Mouse (Mus musculus): ENCODE measurements around the gene Sptbn4. TPM values are rescaled to one million over a fixed set of nuclear protein-coding genes. Genes with fewer than 3 reads are reported as not detected.
A peak's percentile ranks its signal among the peaks of the same experiment; 100 is the strongest.

Sptbn4 gene
- polyA plus RNA-seq, 1 experiment = 0.09 TPM

DNA sequence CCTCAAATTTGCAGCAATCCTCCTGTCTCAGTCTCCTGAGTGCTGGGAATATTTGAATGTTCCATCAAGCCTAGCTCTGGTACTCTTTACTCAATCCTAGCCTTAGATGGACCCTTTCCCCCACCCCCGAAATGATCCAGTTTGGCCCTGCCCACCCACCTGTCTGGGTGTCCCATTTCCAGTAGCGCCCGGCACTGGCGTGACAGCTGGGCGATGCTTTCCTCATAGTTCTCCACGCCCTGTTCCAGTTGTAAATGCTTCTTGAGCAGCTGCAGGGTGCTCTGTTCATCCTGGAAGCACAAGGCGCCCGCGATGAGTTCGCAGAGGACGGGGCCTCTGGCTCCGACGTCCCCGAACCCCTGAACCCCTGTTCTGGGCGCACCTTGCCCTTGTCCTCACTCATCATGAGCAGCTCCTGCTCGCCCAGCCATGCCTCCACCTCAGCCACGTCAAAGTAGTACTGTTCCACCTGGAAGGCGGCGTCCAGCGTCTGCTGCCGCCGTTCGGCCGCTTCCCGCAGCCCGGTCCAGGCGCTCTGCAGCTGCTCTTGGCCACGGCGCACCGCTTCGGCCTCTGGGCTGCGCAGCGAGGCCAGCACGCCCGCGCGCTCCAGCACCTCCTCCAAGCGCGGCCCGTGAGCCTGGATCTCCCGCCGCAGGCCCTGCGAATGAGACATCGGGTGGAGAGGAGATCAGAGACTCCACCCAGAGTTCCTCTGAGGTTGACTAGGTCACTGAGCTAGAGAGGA, 75.6 kb downstream of the Sptbn4 start:
- DNase-seq = no peak
- no peak for TF ChIP-seq CTCF (conservative IDR thresholded peaks at IDR 0.05; ENCODE audit: insufficient read depth, insufficient read length, low read depth, low read length)
- no peak for TF ChIP-seq POLR2A (IDR thresholded peaks at IDR 0.05; ENCODE audit: low read depth, low read length)
- Histone ChIP-seq H3K36me3 (ENCODE audit: control insufficient read depth, insufficient read depth, low read length) (no peaks in the 10 kb centered on the region), H3K4me3 (ENCODE audit: insufficient read depth, low read depth, low read length) (no peak overlapping the region), H3K27ac (ENCODE audit: insufficient read depth, low read depth, low read length) (no peak overlapping the region), H3K4me1 (ENCODE audit: control insufficient read depth, insufficient read depth, low read length) (no peaks in the 10 kb centered on the region), H3K27me3 (replicated peaks; ENCODE audit: control insufficient read depth, insufficient read depth, low read length) (no peaks in the 10 kb centered on the region)
- WGBS = 6% methylated on average over 44 of the region's 44 CpGs

DNA sequence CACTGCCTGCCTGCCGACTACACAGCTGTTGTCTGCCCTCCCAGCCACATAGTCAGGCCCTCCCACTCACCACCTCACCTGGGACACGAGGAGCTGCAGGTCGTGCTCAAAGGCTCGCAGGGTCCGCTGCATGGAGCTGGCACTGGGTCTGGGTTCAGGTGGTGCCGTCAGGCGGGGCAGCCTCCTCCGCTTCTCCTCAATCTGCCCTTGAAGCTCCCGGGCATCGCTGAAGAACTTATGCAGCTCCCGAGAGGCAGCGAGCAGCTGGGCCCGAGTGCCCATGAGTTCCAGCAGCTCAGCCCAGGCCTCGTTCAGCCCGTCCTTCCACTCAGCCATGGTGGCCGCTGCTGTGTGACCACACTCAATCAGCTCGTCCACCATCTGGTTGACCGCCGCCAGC, 78.4 kb downstream of the Sptbn4 start:
- DNase-seq = no peak
- Histone ChIP-seq H3K4me1 (ENCODE audit: control insufficient read depth, insufficient read depth, low read length) (no peaks in the 10 kb centered on the region), H3K36me3 (ENCODE audit: control insufficient read depth, insufficient read depth, low read length) (no peaks in the 10 kb centered on the region), H3K27ac (ENCODE audit: insufficient read depth, low read depth, low read length) (no peak overlapping the region), H3K27me3 (replicated peaks; ENCODE audit: control insufficient read depth, insufficient read depth, low read length) (no peaks in the 10 kb centered on the region; the same call in 1 of the 2 replicates), H3K4me3 (ENCODE audit: insufficient read depth, low read depth, low read length) (no peak overlapping the region)
- TF ChIP-seq POLR2A (IDR thresholded peaks at IDR 0.05; ENCODE audit: low read depth, low read length) = no peak
- TF ChIP-seq CTCF (conservative IDR thresholded peaks at IDR 0.05; ENCODE audit: insufficient read depth, insufficient read length, low read depth, low read length) = no peak
- 76% methylated on average over 19 of the region's 19 CpGs for WGBS

DNA sequence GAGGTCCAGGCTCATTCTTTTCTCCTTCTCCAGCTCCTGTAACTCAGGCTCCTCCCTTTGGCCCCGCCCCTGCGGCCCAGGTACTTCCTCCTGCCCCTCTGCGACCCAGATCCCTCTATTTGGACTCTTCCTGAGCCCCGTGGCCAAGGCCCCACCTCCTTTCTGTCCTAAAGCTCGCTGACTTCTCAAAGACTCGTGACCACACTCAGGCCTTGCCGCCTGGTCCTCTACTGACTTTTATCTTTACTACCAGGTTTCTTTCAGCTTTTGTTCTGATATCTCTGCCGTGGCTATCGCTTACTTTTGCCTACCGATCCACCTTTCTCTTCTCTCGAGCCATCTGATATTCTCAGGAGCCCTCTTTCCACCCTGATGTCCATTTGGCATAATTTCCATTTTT, 79.5 kb downstream of the Sptbn4 start:
- 25% methylated on average over 11 of the region's 11 CpGs for WGBS
- no peak overlapping the region for H3K27ac ChIP-seq (ENCODE audit: insufficient read depth, low read depth, low read length)
- H3K4me3 ChIP-seq (ENCODE audit: insufficient read depth, low read depth, low read length) = no peak overlapping the region
- H3K4me1 ChIP-seq (ENCODE audit: control insufficient read depth, insufficient read depth, low read length) = no peaks in the 10 kb centered on the region
- H3K27me3 ChIP-seq (replicated peaks; ENCODE audit: control insufficient read depth, insufficient read depth, low read length) = no peaks in the 10 kb centered on the region; the same call in 1 of the 2 replicates
- DNase-seq = no peak
- H3K36me3 ChIP-seq (ENCODE audit: control insufficient read depth, insufficient read depth, low read length) = no peaks in the 10 kb centered on the region
- TF ChIP-seq POLR2A (IDR thresholded peaks at IDR 0.05; ENCODE audit: low read depth, low read length) = no peak
- TF ChIP-seq CTCF (conservative IDR thresholded peaks at IDR 0.05; ENCODE audit: insufficient read depth, insufficient read length, low read depth, low read length) = no peak

DNA sequence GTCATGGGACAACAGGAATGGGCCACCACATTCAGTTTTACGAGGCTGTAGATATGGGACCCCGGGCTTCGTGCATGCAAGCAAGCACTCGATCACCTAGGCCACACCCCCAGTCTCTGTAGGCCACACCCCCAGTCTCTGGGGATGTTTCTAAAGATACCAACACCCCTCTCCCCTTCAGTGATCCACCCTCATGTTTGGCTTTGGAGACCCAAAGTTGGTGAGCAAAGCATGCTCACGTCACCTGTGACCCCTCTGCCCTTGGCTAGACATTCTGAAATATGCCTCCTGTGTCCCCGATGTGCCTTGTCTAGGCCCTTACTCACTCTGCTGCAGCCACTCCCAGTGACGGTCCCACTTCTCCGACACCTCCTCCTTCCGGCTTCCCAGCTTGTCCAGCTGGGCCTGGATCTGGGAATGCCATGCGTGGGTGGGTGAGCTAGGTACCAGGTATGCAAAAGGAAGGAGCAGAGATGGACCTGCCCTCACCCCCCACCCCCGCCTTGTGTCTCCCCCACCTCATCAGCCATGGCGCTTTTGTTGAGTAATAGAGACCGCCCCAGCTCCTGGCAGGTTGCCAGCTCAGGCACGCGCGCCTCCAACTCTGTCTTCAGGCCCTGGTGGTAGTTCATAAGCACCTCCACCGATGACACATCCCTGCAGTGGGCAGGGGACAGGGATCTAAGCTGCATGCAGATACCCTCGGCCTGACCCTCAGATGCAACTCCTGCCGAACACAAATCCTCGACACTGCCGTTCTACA, 81.2 kb downstream of the Sptbn4 start:
- TF ChIP-seq CTCF (conservative IDR thresholded peaks at IDR 0.05; ENCODE audit: insufficient read depth, insufficient read length, low read depth, low read length) = no peak
- no peak for TF ChIP-seq POLR2A (IDR thresholded peaks at IDR 0.05; ENCODE audit: low read depth, low read length)
- WGBS = 52% methylated on average over 21 of the region's 21 CpGs
- Histone ChIP-seq H3K4me1 (ENCODE audit: control insufficient read depth, insufficient read depth, low read length) (no peaks in the 10 kb centered on the region), H3K27ac (ENCODE audit: insufficient read depth, low read depth, low read length) (no peak overlapping the region), H3K36me3 (ENCODE audit: control insufficient read depth, insufficient read depth, low read length) (no peaks in the 10 kb centered on the region), H3K4me3 (ENCODE audit: insufficient read depth, low read depth, low read length) (no peak overlapping the region), H3K27me3 (replicated peaks; ENCODE audit: control insufficient read depth, insufficient read depth, low read length) (no peaks in the 10 kb centered on the region; the same call in 1 of the 2 replicates)
- no peak for DNase-seq

DNA sequence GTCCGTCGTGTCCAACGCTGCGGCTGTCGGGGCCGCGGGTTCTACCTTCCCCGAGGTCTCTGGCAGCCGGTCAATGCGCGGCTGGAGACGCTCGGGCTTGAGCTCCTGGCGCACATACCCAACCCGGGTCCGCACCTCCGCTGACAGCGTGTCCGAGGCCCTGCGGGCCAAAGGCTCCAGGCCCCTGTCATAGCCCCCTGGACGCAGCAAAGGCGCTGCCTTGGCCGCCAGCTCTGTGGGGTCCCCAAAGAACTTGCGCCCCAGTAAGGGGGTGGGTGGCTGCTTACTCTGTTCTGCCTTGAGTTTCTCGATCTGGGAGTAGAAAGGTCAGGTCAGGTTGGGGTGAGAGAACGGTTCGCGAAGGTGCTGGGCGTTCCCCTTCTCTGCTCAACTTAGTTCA, 83.1 kb downstream of the Sptbn4 start:
- Histone ChIP-seq H3K27ac (ENCODE audit: insufficient read depth, low read depth, low read length) (no peak overlapping the region), H3K4me1 (ENCODE audit: control insufficient read depth, insufficient read depth, low read length) (no peaks in the 10 kb centered on the region), H3K36me3 (ENCODE audit: control insufficient read depth, insufficient read depth, low read length) (no peaks in the 10 kb centered on the region), H3K27me3 (replicated peaks; ENCODE audit: control insufficient read depth, insufficient read depth, low read length) (no peaks in the 10 kb centered on the region; the same call in 1 of the 2 replicates), H3K4me3 (ENCODE audit: insufficient read depth, low read depth, low read length) (no peak overlapping the region)
- TF ChIP-seq CTCF (conservative IDR thresholded peaks at IDR 0.05; ENCODE audit: insufficient read depth, insufficient read length, low read depth, low read length) (no peak), POLR2A (IDR thresholded peaks at IDR 0.05; ENCODE audit: low read depth, low read length) (no peak)
- no peak for DNase-seq
- WGBS = 6% methylated on average over 29 of the region's 29 CpGs

DNA sequence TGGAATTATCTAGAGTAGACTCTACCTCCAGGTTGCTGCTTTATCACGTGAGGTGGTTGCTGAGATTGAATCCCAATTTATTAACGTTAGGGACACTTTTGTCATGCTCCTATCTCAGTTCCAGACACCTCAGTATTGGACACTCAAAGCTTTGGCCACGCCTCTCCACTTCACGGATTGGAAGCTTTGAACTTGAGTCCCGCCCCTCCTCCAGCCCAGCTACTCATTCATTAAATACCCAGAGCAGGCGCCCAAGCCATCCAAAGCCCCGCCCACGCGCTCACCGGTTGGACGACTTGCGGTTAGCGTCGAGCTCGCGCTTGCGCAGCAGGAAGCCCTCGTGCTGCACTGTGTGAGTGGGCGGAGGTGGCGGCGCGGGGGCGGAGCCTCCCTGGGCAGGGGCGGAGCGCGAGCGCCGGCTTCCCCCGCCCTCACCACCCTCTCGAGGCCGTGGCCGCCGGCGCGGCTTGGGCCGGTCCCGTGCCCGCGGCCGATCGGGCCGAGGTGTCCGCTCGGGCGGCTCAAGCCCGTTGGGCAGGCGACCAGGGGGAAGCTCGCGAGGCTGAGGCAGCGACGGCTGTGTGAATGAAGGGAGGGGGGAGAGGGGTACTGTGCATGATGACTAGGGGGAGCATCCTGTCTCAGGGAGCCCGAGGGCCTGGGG, 86.1 kb downstream of the Sptbn4 start:
- TF ChIP-seq CTCF (conservative IDR thresholded peaks at IDR 0.05; ENCODE audit: insufficient read depth, insufficient read length, low read depth, low read length) (no peak), POLR2A (IDR thresholded peaks at IDR 0.05; ENCODE audit: low read depth, low read length) (no peak)
- under 1% methylated on average over 52 of the region's 52 CpGs for WGBS
- Histone ChIP-seq H3K4me1 (ENCODE audit: control insufficient read depth, insufficient read depth, low read length) (no peaks in the 10 kb centered on the region; the same call in 1 of the 2 replicates), H3K27me3 (replicated peaks; ENCODE audit: control insufficient read depth, insufficient read depth, low read length) (no peaks in the 10 kb centered on the region; the same call in 1 of the 2 replicates), H3K36me3 (ENCODE audit: control insufficient read depth, insufficient read depth, low read length) (no peaks in the 10 kb centered on the region), H3K27ac (ENCODE audit: insufficient read depth, low read depth, low read length) (no peak overlapping the region), H3K4me3 (ENCODE audit: insufficient read depth, low read depth, low read length) (peak overlapping the region; percentile 49)
- peak; percentile 100 for DNase-seq
